Mouse (Mus musculus): Measurements from ENCODE around the gene Auts2. TPM values are rescaled to one million over a fixed set of nuclear protein-coding genes. Genes with fewer than 3 reads are reported as not detected.

Gene Auts2
- total RNA-seq, 1 experiment: 9.9 TPM

- Histone ChIP-seq H3K9me3 (ENCODE audit: control insufficient read depth, insufficient read depth, low read depth, low read length) (no peaks in the 10 kb centered on the region), H3K4me1 (ENCODE audit: control insufficient read depth in 2 of 2, insufficient read depth in 2 of 2, low read length in 2 of 2, poor library complexity in 1 of 2) (no peaks in the 10 kb centered on the region), H3K9ac (ENCODE audit: insufficient read depth, low read depth, low read length, poor library complexity, severe bottlenecking) (no peak overlapping the region), H3K27ac (ENCODE audit: insufficient read depth, low read depth, low read length, poor library complexity, severe bottlenecking) (no peak overlapping the region), H3K4me3 (ENCODE audit: insufficient read depth in 1 of 2, low read depth in 1 of 2, low read length in 2 of 2, poor library complexity in 1 of 2, severe bottlenecking in 1 of 2) (no peak overlapping the region), H3K36me3 (ENCODE audit: control insufficient read depth, insufficient read depth, low read length, poor library complexity, severe bottlenecking) (no peaks in the 10 kb centered on the region)
- no peak for DNase-seq (ENCODE audit: low read depth, low spot score)
- TF ChIP-seq ZNF384 (IDR thresholded peaks at IDR 0.05; ENCODE audit: low read depth, low read length) (no peak), HCFC1 (IDR thresholded peaks at IDR 0.05; ENCODE audit: borderline replicate concordance, insufficient read depth, low read length) (no peak), ZC3H11A (IDR thresholded peaks at IDR 0.05; ENCODE audit: borderline replicate concordance, low read depth, low read length) (no peak), CHD2 (IDR thresholded peaks at IDR 0.05; ENCODE audit: low read depth, low read length) (no peak), MAFK (IDR thresholded peaks at IDR 0.05; ENCODE audit: insufficient read depth, low read depth, low read length) (no peak)
- in situ Hi-C loops (cut with MboI; ENCODE audit: low sequenced_read_pairs in 2 of 2, unreplicated experiment in 2 of 2): no loop called here
Observed at GRCm38 (mm10) chr5:132074724-132075374, 468.3 kb downstream of the Auts2 start.

GRCm38 (mm10) chr5:132074360-132074723, 468.8 kb downstream of the Auts2 start:
- DNase-seq (ENCODE audit: low read depth, low spot score): no peak
- H3K36me3 ChIP-seq (ENCODE audit: control insufficient read depth, insufficient read depth, low read length, poor library complexity, severe bottlenecking): no peaks in the 10 kb centered on the region
- no peak overlapping the region for H3K9ac ChIP-seq (ENCODE audit: insufficient read depth, low read depth, low read length, poor library complexity, severe bottlenecking)
- H3K4me1 ChIP-seq (ENCODE audit: control insufficient read depth in 2 of 2, insufficient read depth in 2 of 2, low read length in 2 of 2, poor library complexity in 1 of 2): no peaks in the 10 kb centered on the region
- no peak for TF ChIP-seq ZC3H11A (IDR thresholded peaks at IDR 0.05; ENCODE audit: borderline replicate concordance, low read depth, low read length)
- TF ChIP-seq CHD2 (IDR thresholded peaks at IDR 0.05; ENCODE audit: low read depth, low read length): no peak
- TF ChIP-seq HCFC1 (IDR thresholded peaks at IDR 0.05; ENCODE audit: borderline replicate concordance, insufficient read depth, low read length): no peak
- TF ChIP-seq ZNF384 (IDR thresholded peaks at IDR 0.05; ENCODE audit: low read depth, low read length): no peak
- TF ChIP-seq MAFK (IDR thresholded peaks at IDR 0.05; ENCODE audit: insufficient read depth, low read depth, low read length): no peak
- H3K9me3 ChIP-seq (ENCODE audit: control insufficient read depth, insufficient read depth, low read depth, low read length): no peaks in the 10 kb centered on the region
- in situ Hi-C loops (cut with MboI; ENCODE audit: low sequenced_read_pairs in 2 of 2, unreplicated experiment in 2 of 2): no loop called here
- no peak overlapping the region for H3K4me3 ChIP-seq (ENCODE audit: insufficient read depth in 1 of 2, low read depth in 1 of 2, low read length in 2 of 2, poor library complexity in 1 of 2, severe bottlenecking in 1 of 2)
- no peak overlapping the region for H3K27ac ChIP-seq (ENCODE audit: insufficient read depth, low read depth, low read length, poor library complexity, severe bottlenecking)

GRCm38 (mm10) chr5:132073677-132074359, 469.3 kb downstream of the Auts2 start:
- H3K9ac ChIP-seq (ENCODE audit: insufficient read depth, low read depth, low read length, poor library complexity, severe bottlenecking): no peak overlapping the region
- in situ Hi-C loops (cut with MboI; ENCODE audit: low sequenced_read_pairs in 2 of 2, unreplicated experiment in 2 of 2): no loop called here
- H3K27ac ChIP-seq (ENCODE audit: insufficient read depth, low read depth, low read length, poor library complexity, severe bottlenecking): no peak overlapping the region
- no peaks in the 10 kb centered on the region for H3K9me3 ChIP-seq (ENCODE audit: control insufficient read depth, insufficient read depth, low read depth, low read length)
- TF ChIP-seq ZNF384 (IDR thresholded peaks at IDR 0.05; ENCODE audit: low read depth, low read length) (no peak), CHD2 (IDR thresholded peaks at IDR 0.05; ENCODE audit: low read depth, low read length) (no peak), MAFK (IDR thresholded peaks at IDR 0.05; ENCODE audit: insufficient read depth, low read depth, low read length) (no peak), ZC3H11A (IDR thresholded peaks at IDR 0.05; ENCODE audit: borderline replicate concordance, low read depth, low read length) (no peak), HCFC1 (IDR thresholded peaks at IDR 0.05; ENCODE audit: borderline replicate concordance, insufficient read depth, low read length) (no peak)
- no peak overlapping the region for H3K4me3 ChIP-seq (ENCODE audit: insufficient read depth in 1 of 2, low read depth in 1 of 2, low read length in 2 of 2, poor library complexity in 1 of 2, severe bottlenecking in 1 of 2)
- no peaks in the 10 kb centered on the region for H3K4me1 ChIP-seq (ENCODE audit: control insufficient read depth in 2 of 2, insufficient read depth in 2 of 2, low read length in 2 of 2, poor library complexity in 1 of 2)
- H3K36me3 ChIP-seq (ENCODE audit: control insufficient read depth, insufficient read depth, low read length, poor library complexity, severe bottlenecking): no peaks in the 10 kb centered on the region
- no peak for DNase-seq (ENCODE audit: low read depth, low spot score)

GRCm38 (mm10) chr5:132072356-132072755, 470.8 kb downstream of the Auts2 start:
- TF ChIP-seq HCFC1 (IDR thresholded peaks at IDR 0.05; ENCODE audit: borderline replicate concordance, insufficient read depth, low read length): no peak
- no peak for TF ChIP-seq CHD2 (IDR thresholded peaks at IDR 0.05; ENCODE audit: low read depth, low read length)
- TF ChIP-seq ZC3H11A (IDR thresholded peaks at IDR 0.05; ENCODE audit: borderline replicate concordance, low read depth, low read length): no peak
- no peak for TF ChIP-seq MAFK (IDR thresholded peaks at IDR 0.05; ENCODE audit: insufficient read depth, low read depth, low read length)
- no peak for TF ChIP-seq ZNF384 (IDR thresholded peaks at IDR 0.05; ENCODE audit: low read depth, low read length)
- H3K4me1 ChIP-seq (ENCODE audit: control insufficient read depth in 2 of 2, insufficient read depth in 2 of 2, low read length in 2 of 2, poor library complexity in 1 of 2): no peaks in the 10 kb centered on the region
- H3K36me3 ChIP-seq (ENCODE audit: control insufficient read depth, insufficient read depth, low read length, poor library complexity, severe bottlenecking): no peaks in the 10 kb centered on the region
- DNase-seq (ENCODE audit: low read depth, low spot score): no peak
- H3K27ac ChIP-seq (ENCODE audit: insufficient read depth, low read depth, low read length, poor library complexity, severe bottlenecking): no peak overlapping the region
- in situ Hi-C loops (cut with MboI; ENCODE audit: low sequenced_read_pairs in 2 of 2, unreplicated experiment in 2 of 2): no loop called here
- no peak overlapping the region for H3K4me3 ChIP-seq (ENCODE audit: insufficient read depth in 1 of 2, low read depth in 1 of 2, low read length in 2 of 2, poor library complexity in 1 of 2, severe bottlenecking in 1 of 2)
- H3K9me3 ChIP-seq (ENCODE audit: control insufficient read depth, insufficient read depth, low read depth, low read length): no peaks in the 10 kb centered on the region
- H3K9ac ChIP-seq (ENCODE audit: insufficient read depth, low read depth, low read length, poor library complexity, severe bottlenecking): no peak overlapping the region
